Mouse (Mus musculus) bone marrow macrophage, adult 2 months (primary cell): ENCODE measurements at regions not wholly inside any gene's neighbourhood (a gene's known extent, or its start where the extent isn't known, plus 50 kb on each side); places are given as distances from the start of the nearest gene placed in this dataset.

ENCODE experiments used
- CTCF ChIP-seq: IDR thresholded peaks from 2 replicates; pipeline ENCODE4 v1.5.1; 2012; ENCODE audit warnings: low read depth, mild to moderate bottlenecking, low read length, moderate library complexity
- POLR2A ChIP-seq: IDR thresholded peaks from 2 replicates; pipeline ENCODE4 v1.6.1; 2012; ENCODE audit warnings: mild to moderate bottlenecking, low read depth, low read length, borderline replicate concordance

- TF ChIP-seq POLR2A, result no peak
- no peak for TF ChIP-seq CTCF
These were observed 374.3 kb upstream of the Tnp1 start for GRCm38 (mm10) chr1:73389976-73390375.
